Mouse (Mus musculus) limb, embryonic 10.5 days (tissue): ENCODE measurements around the gene P2rx4. TPM values are rescaled to one million over a fixed set of nuclear protein-coding genes. Genes with fewer than 3 reads are reported as not detected.

Source experiments
- DNase-seq: peaks from one replicate; pipeline ENCODE4 v3.0.0-alpha.2; 2017; ENCODE audit warnings: low spot score
- H3K27ac ChIP-seq: fragments of 300-500 bp; sonication (generic); 2 replicates; pipeline ENCODE4 v1.5.1; 2016; ENCODE audit warnings: mild to moderate bottlenecking
- H3K27me3 ChIP-seq: fragments of 300-500 bp; sonication (generic); 2 replicates; pipeline ENCODE4 v1.6.1; 2016; ENCODE audit warnings: low read depth, mild to moderate bottlenecking; ENCODE audit not compliant: poor library complexity, severe bottlenecking
- H3K36me3 ChIP-seq: fragments of 300-500 bp; sonication (generic); 2 replicates; pipeline ENCODE4 v1.6.1; 2016; ENCODE audit warnings: mild to moderate bottlenecking, moderate library complexity
- H3K4me1 ChIP-seq: fragments of 300-500 bp; sonication (generic); 2 replicates; pipeline ENCODE4 v1.6.1; 2016
- H3K4me3 ChIP-seq: fragments of 300-500 bp; sonication (generic); 2 replicates; pipeline ENCODE4 v1.5.1; 2016; ENCODE audit warnings: mild to moderate bottlenecking, moderate library complexity
- H3K9me3 ChIP-seq: fragments of 300-500 bp; sonication (generic); replicated peaks from 2 replicates; pipeline ENCODE4 v1.6.1; 2016; ENCODE audit warnings: mild to moderate bottlenecking
- WGBS: fragments of 180-500 bp; shearing (Covaris S2); methylation state at CpG from one replicate; pipeline ENCODE4 v1.1.7; 2016; 5-methylcytosine and 5-hydroxymethylcytosine counted together
- polyA plus RNA-seq: library from polyadenylated mRNA; unstranded; fragments of >200 nt; fragmentation: Nextera tagmentation; extraction: Ambion mirVana; gene quantifications from 2 replicates; pipeline ENCODE4 v1.2.1, GENCODE M21; 2016

The P2rx4 gene
- polyA plus RNA-seq, 1 experiment from 2014 or later = 3.5 TPM

DNA sequence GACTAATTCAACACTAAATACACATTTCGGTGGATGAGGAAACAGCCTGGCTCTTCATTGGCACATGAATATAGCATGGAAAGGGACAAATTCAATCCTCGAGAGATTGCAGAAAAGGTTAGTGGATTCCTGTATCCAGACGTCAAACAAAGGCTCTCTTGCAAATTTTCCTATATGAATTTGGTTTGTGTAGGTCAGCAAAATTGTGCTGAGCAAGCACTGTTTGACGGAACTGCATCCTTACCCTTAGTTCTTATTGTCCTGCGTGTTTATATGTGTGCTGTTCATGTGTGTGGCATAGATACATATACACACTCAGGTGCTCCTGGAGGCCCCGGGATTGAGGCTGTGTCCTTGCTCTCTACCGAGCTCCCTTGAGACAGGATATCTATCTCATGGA is 18.2 kb upstream of the P2rx4 start:
- Histone ChIP-seq H3K27ac (no peak overlapping the region), H3K9me3 (no peaks in the 10 kb centered on the region), H3K4me1 (0 out of 2 replicates have a peak, but pooled peaks cover 4% of the 10 kb centered on the region), H3K27me3 (no peaks in the 10 kb centered on the region), H3K36me3 (no peaks in the 10 kb centered on the region), H3K4me3 (no peak overlapping the region)
- whole genome bisulfite sequencing = 90% methylated on average over 7 of the region's 7 CpGs
- DNase-seq = no peak

DNA sequence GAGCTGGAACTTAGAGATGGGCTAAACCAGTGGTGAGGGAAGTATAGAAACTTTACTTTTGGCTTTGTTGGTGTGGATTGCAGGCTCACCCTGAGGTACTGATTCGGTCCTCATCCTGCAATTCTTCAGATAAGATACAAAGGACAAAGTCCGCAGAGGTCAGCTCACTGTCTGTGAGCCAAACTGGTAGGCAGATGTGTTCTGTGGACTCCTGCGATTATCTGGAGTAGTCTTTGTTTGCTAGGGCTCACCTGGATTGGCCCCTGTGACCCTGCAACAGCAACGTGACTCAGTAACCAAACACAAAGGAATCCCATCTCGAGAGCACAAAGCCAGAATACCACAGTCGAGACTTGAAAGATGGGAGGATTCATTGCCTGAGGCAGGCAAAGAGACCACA is 16.9 kb upstream of the P2rx4 start:
- no peak overlapping the region for H3K4me3 ChIP-seq
- no peaks in the 10 kb centered on the region for H3K9me3 ChIP-seq
- DNase-seq = no peak
- H3K4me1 ChIP-seq = 0 out of 2 replicates have a peak, but pooled peaks cover 4% of the 10 kb centered on the region
- H3K36me3 ChIP-seq = no peaks in the 10 kb centered on the region
- 82% methylated on average over 6 of the region's 6 CpGs for WGBS
- H3K27ac ChIP-seq = no peak overlapping the region
- H3K27me3 ChIP-seq = no peaks in the 10 kb centered on the region

DNA sequence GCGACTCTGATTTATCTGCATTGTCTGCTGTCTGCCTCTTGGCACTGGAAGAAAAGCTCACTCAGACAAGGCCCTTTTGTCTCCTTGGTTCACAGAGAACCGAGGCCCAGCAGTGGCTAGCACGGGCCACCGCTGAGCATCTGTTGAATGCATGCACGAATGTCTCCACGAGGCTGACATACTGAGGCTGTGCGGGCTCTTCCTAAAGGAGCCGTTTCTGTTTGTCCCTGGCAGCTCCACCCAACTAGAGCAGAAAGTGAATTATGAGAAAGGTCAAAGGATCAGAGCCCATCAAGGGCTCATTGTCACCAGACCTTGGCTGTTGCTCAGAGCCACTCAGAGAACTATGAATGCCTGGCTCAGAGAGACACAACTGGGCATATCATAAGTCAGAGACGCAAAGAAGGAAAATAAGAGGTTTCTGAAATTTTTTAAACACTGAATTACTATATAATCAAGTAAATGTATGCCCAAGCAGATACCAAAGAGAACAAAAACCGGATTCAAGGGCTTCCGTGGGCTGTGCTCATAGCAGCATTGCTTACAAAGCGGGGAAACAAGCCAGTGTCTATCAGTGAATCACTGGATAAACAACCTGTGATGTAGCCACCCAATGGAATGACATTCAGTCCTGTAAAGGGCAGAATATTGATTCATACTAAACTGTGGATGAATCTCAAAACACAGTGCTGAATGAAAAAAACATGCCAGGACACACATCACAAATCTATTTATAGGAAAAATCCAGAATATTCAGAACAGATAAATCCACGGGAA is 13.7 kb upstream of the P2rx4 start:
- no peak overlapping the region for H3K4me3 ChIP-seq
- WGBS = 64% methylated on average over 13 of the region's 13 CpGs
- H3K9me3 ChIP-seq = no peaks in the 10 kb centered on the region
- H3K27me3 ChIP-seq = no peaks in the 10 kb centered on the region
- DNase-seq = no peak
- no peaks in the 10 kb centered on the region for H3K36me3 ChIP-seq
- no peak overlapping the region for H3K27ac ChIP-seq
- 0 out of 2 replicates have a peak, but pooled peaks cover 4% of the 10 kb centered on the region for H3K4me1 ChIP-seq

DNA sequence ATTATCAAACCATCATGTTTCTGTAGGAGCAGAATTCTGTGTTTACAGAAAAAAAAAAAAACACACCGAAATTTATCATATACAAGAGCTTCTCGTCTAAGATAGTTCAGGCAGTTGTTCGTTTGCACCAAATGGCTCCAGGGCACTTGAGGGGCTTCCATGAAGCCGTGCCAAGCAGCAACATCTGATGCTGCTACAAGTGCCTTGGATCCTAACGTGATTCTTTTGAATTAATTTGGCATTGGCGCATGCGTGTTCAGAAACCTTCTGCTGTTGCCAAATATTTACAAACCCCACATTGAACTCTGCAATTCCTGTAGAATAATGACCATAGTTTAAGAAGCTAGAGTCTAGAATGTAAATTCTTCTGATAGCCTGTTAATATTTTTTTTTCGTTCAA is 11.8 kb upstream of the P2rx4 start:
- 0 out of 2 replicates have a peak, but pooled peaks cover 4% of the 10 kb centered on the region for H3K4me1 ChIP-seq
- DNase-seq = no peak
- no peaks in the 10 kb centered on the region for H3K36me3 ChIP-seq
- no peaks in the 10 kb centered on the region for H3K27me3 ChIP-seq
- no peaks in the 10 kb centered on the region for H3K9me3 ChIP-seq
- WGBS = 90% methylated on average over 8 of the region's 8 CpGs
- no peak overlapping the region for H3K4me3 ChIP-seq
- H3K27ac ChIP-seq = no peak overlapping the region

DNA sequence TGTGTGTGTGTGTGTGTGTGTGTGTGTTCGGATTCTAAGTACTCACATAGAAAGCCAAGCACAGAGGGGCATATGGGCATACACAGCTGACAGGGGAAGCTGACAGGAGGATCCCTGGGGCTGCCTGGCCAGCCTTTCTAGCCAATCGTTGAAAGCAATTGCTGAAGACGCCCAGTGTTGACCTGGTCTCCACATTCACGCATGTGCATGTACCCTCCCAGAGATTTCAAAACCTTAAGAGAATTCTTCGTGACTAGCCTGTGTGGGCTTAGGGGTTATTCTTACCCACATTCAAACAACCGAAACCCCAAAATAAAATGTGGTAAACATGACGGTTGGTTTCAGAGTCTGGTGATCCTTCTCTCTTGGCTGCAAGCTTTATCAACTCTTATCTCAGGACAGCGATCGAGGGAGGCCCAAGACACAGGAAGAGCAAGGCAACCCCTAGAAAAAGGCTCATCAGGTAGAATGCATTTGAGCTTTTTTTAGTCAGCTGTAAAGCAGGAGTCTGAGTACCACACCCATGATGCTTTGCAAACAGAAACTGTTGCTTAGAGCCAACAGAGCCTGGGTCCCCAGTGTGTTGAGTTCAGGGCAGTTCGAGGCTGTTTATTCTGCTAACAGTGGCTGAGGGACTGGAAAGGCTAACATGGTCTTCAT is 9.2 kb upstream of the P2rx4 start:
- no peak for DNase-seq

DNA sequence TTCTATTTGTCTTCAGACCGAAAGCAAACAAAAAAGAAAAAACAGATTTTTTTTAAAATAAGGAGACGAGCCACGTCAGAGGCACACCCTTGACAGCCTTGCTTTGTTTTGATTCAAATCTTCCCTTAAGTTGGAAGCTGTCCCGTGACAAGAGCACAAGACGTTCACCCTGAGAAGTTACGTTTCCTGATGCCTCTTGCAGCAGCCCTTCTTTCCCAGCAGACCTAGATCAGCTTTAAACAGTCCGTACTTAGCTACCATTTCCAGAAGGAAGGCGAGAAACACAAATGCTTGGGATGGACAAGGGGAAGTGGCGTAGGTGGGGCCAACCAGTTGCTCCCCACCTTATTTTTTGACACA is 8.7 kb upstream of the P2rx4 start:
- DNase-seq = no peak
- Histone ChIP-seq H3K4me3 (no peak overlapping the region), H3K4me1 (no peaks in the 10 kb centered on the region), H3K36me3 (no peaks in the 10 kb centered on the region), H3K27me3 (no peaks in the 10 kb centered on the region), H3K27ac (no peak overlapping the region), H3K9me3 (no peaks in the 10 kb centered on the region)
- WGBS = 86% methylated on average over 9 of the region's 9 CpGs

More for the DNA sequence above, 9.2 kb upstream of the P2rx4 start:
- WGBS = 89% methylated on average over 10 of the region's 10 CpGs
- 0 out of 2 replicates have a peak, but pooled peaks cover 4% of the 10 kb centered on the region for H3K4me1 ChIP-seq
- no peak overlapping the region for H3K27ac ChIP-seq
- no peaks in the 10 kb centered on the region for H3K27me3 ChIP-seq
- H3K4me3 ChIP-seq = no peak overlapping the region
- H3K9me3 ChIP-seq = no peaks in the 10 kb centered on the region
- H3K36me3 ChIP-seq = no peaks in the 10 kb centered on the region

DNA sequence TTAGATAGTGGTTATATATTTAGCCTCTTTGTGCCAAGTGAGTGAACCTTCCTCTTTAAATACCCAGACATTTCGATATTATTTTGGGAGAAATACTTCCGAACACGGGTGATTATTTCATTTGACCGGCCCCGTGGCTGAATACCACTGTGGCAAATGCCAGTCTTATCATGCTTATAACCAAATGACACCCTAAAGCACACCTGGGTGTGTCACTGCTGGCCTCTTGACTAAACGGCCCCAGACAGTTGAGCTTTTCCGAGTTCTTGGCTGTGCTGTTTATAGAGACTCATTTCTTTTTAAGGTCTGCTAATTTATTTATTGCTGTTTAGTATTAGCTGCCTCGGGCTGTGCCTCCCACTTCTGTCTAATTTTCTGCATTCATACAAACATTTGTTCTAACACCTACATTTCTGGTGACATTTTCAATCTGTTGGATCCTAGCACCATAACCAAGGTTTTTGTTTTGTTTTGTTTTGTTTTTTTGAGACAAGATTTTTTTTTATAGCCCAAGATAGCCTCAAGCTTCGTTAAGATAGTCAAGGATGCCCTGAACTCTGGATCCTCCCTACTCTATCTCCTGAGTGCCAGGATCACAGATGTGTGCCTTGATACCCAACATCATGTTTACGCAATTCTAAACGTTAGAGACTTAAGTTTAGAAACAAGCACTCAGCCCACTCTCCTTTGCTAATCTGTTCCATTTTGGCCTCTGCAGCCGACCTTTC is 7.1 kb upstream of the P2rx4 start:
- Histone ChIP-seq H3K27me3 (no peaks in the 10 kb centered on the region), H3K27ac (no peak overlapping the region), H3K4me1 (no peaks in the 10 kb centered on the region), H3K4me3 (no peak overlapping the region), H3K9me3 (no peaks in the 10 kb centered on the region), H3K36me3 (no peaks in the 10 kb centered on the region)
- DNase-seq = no peak
- WGBS = 80% methylated on average over 12 of the region's 12 CpGs

DNA sequence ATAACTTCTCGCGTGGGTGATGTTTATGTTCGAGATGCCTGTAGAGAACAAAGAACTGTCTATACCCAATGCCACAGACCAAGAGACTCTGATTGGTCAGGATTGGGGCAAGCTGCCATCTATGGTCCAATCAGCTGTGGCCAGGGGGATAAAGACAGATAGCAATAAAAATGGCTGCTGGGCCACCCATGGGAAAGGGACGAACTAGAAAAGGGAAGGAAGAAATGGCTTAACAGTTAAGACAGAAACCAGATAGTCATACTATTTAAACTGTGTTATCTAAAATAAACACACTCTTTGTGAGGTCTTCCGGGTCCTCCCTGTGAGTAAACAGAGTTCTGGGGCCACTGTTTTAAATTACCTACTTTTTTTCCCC is 6.5 kb upstream of the P2rx4 start:
- WGBS = 62% methylated on average over 5 of the region's 5 CpGs

DNA sequence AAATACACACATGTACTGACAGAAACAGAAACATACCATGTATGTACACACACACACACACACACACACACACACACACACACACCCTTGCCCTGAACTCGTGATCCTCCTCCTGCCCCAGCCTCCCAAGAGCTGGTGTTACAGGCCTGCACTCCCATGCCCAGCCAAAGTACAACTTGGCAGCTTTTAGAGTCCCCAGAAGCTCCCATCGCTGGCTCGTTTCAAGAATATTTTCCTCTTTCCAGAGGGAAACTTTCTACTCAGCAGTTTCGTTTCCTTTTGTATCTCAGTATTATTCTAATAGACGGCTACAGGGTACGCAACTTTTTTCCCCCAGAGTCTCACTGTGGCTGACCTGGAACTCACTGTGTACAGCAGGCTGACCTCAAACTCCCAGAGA is 5.2 kb upstream of the P2rx4 start:
- 88% methylated on average over 6 of the region's 6 CpGs for WGBS
- no peaks in the 10 kb centered on the region for H3K36me3 ChIP-seq
- no peak for DNase-seq

More for the DNA sequence above, 6.5 kb upstream of the P2rx4 start:
- Histone ChIP-seq H3K9me3 (no peaks in the 10 kb centered on the region), H3K27ac (no peak overlapping the region), H3K4me1 (no peaks in the 10 kb centered on the region), H3K36me3 (no peaks in the 10 kb centered on the region), H3K27me3 (no peaks in the 10 kb centered on the region), H3K4me3 (no peak overlapping the region)
- DNase-seq = no peak

DNA sequence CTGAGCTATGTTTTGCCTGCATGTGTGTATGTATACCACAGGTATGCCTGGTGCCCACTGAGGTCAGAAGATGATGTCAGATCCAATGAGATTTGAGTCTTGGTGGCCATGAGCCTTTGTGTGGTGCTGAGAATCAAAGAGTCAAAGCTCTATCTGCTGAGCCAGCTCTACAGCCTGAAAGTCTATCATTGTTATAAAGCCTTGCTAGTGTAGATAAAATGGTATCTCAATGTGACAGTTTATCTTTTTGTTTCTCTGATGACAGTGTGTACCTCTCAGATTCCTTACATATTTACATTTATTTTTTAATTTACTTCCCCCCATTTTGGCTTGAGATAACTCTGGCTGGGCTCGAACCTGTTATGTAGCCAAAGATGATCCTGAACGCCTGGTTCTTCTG is 3.8 kb upstream of the P2rx4 start:
- WGBS = 87% methylated on average over 2 of the region's 2 CpGs
- Histone ChIP-seq H3K36me3 (no peaks in the 10 kb centered on the region), H3K27me3 (0 out of 2 replicates have a peak, but pooled peaks cover 3% of the 10 kb centered on the region)

More for the DNA sequence above, 5.2 kb upstream of the P2rx4 start:
- H3K27ac ChIP-seq = no peak overlapping the region
- no peak overlapping the region for H3K4me3 ChIP-seq
- 0 out of 2 replicates have a peak, but pooled peaks cover 3% of the 10 kb centered on the region for H3K27me3 ChIP-seq
- no peaks in the 10 kb centered on the region for H3K9me3 ChIP-seq
- peaks cover 4% of the 10 kb centered on the region for H3K4me1 ChIP-seq

DNA sequence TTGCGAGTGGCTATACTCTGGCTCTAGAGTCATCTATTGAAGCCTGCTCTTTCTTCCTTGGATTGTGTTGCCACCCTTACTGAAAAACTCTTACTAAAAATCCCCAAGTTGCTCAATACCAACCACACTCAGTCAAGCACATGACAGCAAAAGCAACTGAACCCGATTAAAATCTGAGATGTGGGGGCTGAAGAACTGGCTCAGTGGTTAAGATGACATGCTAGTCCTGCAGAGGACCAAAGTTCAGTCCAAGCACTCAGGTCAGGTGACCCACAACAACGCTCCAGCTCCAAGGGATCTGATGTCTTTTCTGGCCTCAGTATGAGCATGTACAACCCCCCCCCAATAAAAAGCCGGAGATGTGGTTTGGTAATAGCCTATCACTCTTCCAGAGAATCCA is 2.8 kb upstream of the P2rx4 start:
- WGBS = 89% methylated on average over 4 of the region's 4 CpGs

More for the DNA sequence above, 3.8 kb upstream of the P2rx4 start:
- Histone ChIP-seq H3K9me3 (no peaks in the 10 kb centered on the region), H3K27ac (no peak overlapping the region), H3K4me1 (peaks cover 18% of the 10 kb centered on the region), H3K4me3 (no peak overlapping the region)
- no peak for DNase-seq

DNA sequence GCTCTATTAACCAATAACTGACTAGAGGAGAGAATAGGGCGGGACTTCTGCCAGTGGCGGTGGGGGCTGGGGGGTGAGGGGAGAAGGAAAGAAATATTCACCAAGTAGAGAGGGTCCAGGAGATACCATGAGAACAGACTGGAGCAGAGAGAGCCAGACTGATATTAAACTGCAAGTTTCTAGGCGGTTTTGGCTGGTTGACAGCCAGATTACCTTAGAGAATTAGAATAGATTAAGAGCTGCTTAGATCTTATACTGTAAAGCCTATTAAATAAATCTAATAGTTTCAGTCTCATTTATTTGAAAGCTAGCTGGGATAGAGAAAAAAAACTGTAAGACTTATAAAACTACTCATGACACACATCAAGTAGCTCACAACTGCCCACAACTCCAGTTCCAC is 2.2 kb upstream of the P2rx4 start:
- no peak for DNase-seq
- Histone ChIP-seq H3K36me3 (no peaks in the 10 kb centered on the region), H3K4me1 (peaks cover 18% of the 10 kb centered on the region), H3K4me3 (no peak overlapping the region), H3K27me3 (0 out of 2 replicates have a peak, but pooled peaks cover 3% of the 10 kb centered on the region), H3K9me3 (no peaks in the 10 kb centered on the region), H3K27ac (no peak overlapping the region)
- WGBS = 85% methylated on average over 3 of the region's 3 CpGs

More for the DNA sequence above, 2.8 kb upstream of the P2rx4 start:
- Histone ChIP-seq H3K27me3 (0 out of 2 replicates have a peak, but pooled peaks cover 3% of the 10 kb centered on the region), H3K9me3 (no peaks in the 10 kb centered on the region), H3K4me3 (no peak overlapping the region), H3K4me1 (peaks cover 18% of the 10 kb centered on the region), H3K27ac (no peak overlapping the region), H3K36me3 (no peaks in the 10 kb centered on the region)
- DNase-seq = no peak

DNA sequence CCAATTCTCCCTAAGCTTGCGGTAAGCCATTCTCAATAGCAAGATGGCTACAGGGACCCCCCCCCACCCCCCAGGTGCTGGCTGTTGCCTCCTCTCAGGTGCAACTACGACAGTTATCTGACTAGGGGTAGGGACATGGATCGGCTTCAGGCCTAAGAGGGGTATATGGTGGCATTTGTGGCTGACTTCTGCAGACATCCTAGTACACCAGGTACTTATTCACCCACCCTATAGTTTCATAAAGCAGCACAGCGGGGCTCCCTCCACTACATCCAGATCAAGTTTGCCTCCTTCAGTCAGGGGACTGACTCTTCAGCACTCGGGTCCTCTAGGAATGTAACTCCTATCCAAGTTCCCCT is 448 bp upstream of the P2rx4 start:
- peak overlapping the region; percentile 87 for H3K27ac ChIP-seq
- peaks cover 18% of the 10 kb centered on the region for H3K4me1 ChIP-seq
- WGBS = 45% methylated on average over 5 of the region's 5 CpGs
- peak overlapping the region; percentile 78 for H3K4me3 ChIP-seq
- no peaks in the 10 kb centered on the region for H3K9me3 ChIP-seq
- 0 out of 2 replicates have a peak, but pooled peaks cover 3% of the 10 kb centered on the region for H3K27me3 ChIP-seq
- no peak for DNase-seq
- H3K36me3 ChIP-seq = no peaks in the 10 kb centered on the region
